Mouse (Mus musculus): ENCODE results near the gene Nrarp.

- TF ChIP-seq CTCF (IDR thresholded peaks at IDR 0.05) (no peak), EP300 (IDR thresholded peaks at IDR 0.05) (no peak)
Observed at GRCm38 (mm10) chr2:25179566-25180217, 866 bp upstream of the Nrarp start.
